Mouse (Mus musculus) urinary bladder, adult 2 months (tissue): ENCODE data around the gene Trmt1. TPM values are rescaled to one million over a fixed set of nuclear protein-coding genes. Genes with fewer than 3 reads are reported as not detected.

ENCODE experiments used
- polyA plus RNA-seq: library from polyadenylated mRNA; depleted of rRNA; stranded (reverse); fragments of >200 nt; gene quantifications from 2 replicates; pipeline ENCODE4 v1.2.3, GENCODE M21; 2012; rRNA removed

Trmt1 gene
- polyA plus RNA-seq, 1 experiment: 71.7 TPM

Other genes with a start within 250 kb of the Trmt1 start
- 14.7 and 23.3 TPM in 2 replicates for gene Ier2, start 23.5 kb upstream of the Trmt1 start, polyA plus RNA-seq
- 39.5 and 49.4 TPM in 2 replicates for gene Nacc1, start 1.6 kb downstream of the Trmt1 start, polyA plus RNA-seq
- 7.8 and 8.7 TPM in 2 replicates for gene Lyl1, start 15.2 kb downstream of the Trmt1 start, polyA plus RNA-seq
- 1.0 and 1.2 TPM in 2 replicates for gene G430095P16Rik, start 36.7 kb downstream of the Trmt1 start, polyA plus RNA-seq
- gene Nfix, start 114.0 kb downstream of the Trmt1 start, polyA plus RNA-seq: 21.7 and 77.0 TPM in 2 replicates
- 4.7 and 4.8 TPM in 2 replicates for gene Dand5, start 136.5 kb downstream of the Trmt1 start, polyA plus RNA-seq
- 22.0 and 22.2 TPM in 2 replicates for gene Gadd45gip1, start 145.2 kb downstream of the Trmt1 start, polyA plus RNA-seq
- 63.3 and 69.9 TPM in 2 replicates for gene Rad23a, start 154.4 kb downstream of the Trmt1 start, polyA plus RNA-seq
- gene Calr, start 160.6 kb downstream of the Trmt1 start, polyA plus RNA-seq: 362 and 430 TPM in 2 replicates
- gene Farsa, start 170.7 kb downstream of the Trmt1 start, polyA plus RNA-seq: 39.2 and 51.4 TPM in 2 replicates
- gene Syce2, start 185.8 kb downstream of the Trmt1 start, polyA plus RNA-seq: 2.8 and 3.2 TPM in 2 replicates
- 31.4 and 33.1 TPM in 2 replicates for gene Gcdh, start 207.6 kb downstream of the Trmt1 start, polyA plus RNA-seq
- gene Klf1, start 215.6 kb downstream of the Trmt1 start, polyA plus RNA-seq: 0.15 TPM in 2 replicates
- gene Dnase2a, start 222.3 kb downstream of the Trmt1 start, polyA plus RNA-seq: 18.4 and 20.4 TPM in 2 replicates